Mouse (Mus musculus) neural tube, embryonic 13.5 days (tissue): ENCODE results near the gene Gcsh. TPM values are rescaled to one million over a fixed set of nuclear protein-coding genes. Genes with fewer than 3 reads are reported as not detected.

ENCODE experiments used
- ATAC-seq: fragments of 200-750 bp; cut with Nextera tagmentation; 2 replicates; pipeline ENCODE4 v1.8.0; 2017; ENCODE audit warnings: low read depth, mild to moderate bottlenecking, moderate TSS enrichment, moderate library complexity
- H3K27ac ChIP-seq: fragments of 300-500 bp; sonication (generic); replicated peaks from 2 replicates; pipeline ENCODE4 v1.5.1; 2015; ENCODE audit warnings: moderate library complexity, mild to moderate bottlenecking, inconsistent platforms
- H3K27me3 ChIP-seq: fragments of 300-500 bp; sonication (generic); 2 replicates; pipeline ENCODE4 v1.6.1; 2015; ENCODE audit warnings: mild to moderate bottlenecking, inconsistent platforms
- H3K36me3 ChIP-seq: fragments of 300-500 bp; sonication (generic); 2 replicates; pipeline ENCODE4 v1.6.1; 2015; ENCODE audit warnings: mild to moderate bottlenecking, inconsistent platforms
- H3K4me1 ChIP-seq: fragments of 300-500 bp; sonication (generic); replicated peaks from 2 replicates; pipeline ENCODE4 v1.6.1; 2015; ENCODE audit warnings: inconsistent platforms
- H3K4me2 ChIP-seq: fragments of 300-500 bp; sonication (generic); 2 replicates; pipeline ENCODE4 v1.6.1; 2015; ENCODE audit warnings: inconsistent platforms, mild to moderate bottlenecking, moderate library complexity
- H3K4me3 ChIP-seq: fragments of 300-500 bp; sonication (generic); 2 replicates; pipeline ENCODE4 v1.5.1; 2015; ENCODE audit warnings: mild to moderate bottlenecking, inconsistent platforms
- H3K9ac ChIP-seq: fragments of 300-500 bp; sonication (generic); 2 replicates; pipeline ENCODE4 v1.6.1; 2015; ENCODE audit warnings: moderate library complexity, mild to moderate bottlenecking, inconsistent platforms
- H3K9me3 ChIP-seq: fragments of 300-500 bp; sonication (generic); 2 replicates; pipeline ENCODE4 v1.6.1; 2016; ENCODE audit warnings: inconsistent platforms
- WGBS: fragments of 180-500 bp; shearing (Covaris S2); methylation state at CpG from one replicate; pipeline ENCODE4 v1.1.7; 2015; 5-methylcytosine and 5-hydroxymethylcytosine counted together
- polyA plus RNA-seq: library from polyadenylated mRNA; unstranded; fragments of >200 nt; fragmentation: Nextera tagmentation; extraction: Ambion mirVana; gene quantifications from 2 replicates; pipeline ENCODE4 v1.2.1, GENCODE M21; 2015

Gcsh gene
- polyA plus RNA-seq, 1 experiment from 2014 or later, result 114 TPM

GRCm38 (mm10) chr8:116942284-116943058, 50.9 kb downstream of the Gcsh start:
- WGBS, result 79% methylated on average over 12 of the region's 12 CpGs
- ATAC-seq, result 0 out of 2 replicates have a peak, but pooled peaks have one; percentile 18
- Histone ChIP-seq H3K4me2 (peak overlapping the region; percentile 96), H3K36me3 (no peaks in the 10 kb centered on the region), H3K9ac (no peak overlapping the region), H3K4me3 (no peak overlapping the region), H3K27ac (no peak overlapping the region), H3K9me3 (no peaks in the 10 kb centered on the region), H3K4me1 (peaks cover 26% of the 10 kb centered on the region), H3K27me3 (no peaks in the 10 kb centered on the region)

- H3K9ac ChIP-seq, result no peak overlapping the region
- no peak for ATAC-seq
- H3K36me3 ChIP-seq, result peaks cover 17% of the 10 kb centered on the region; the same call in 1 of the 2 replicates
These were observed 57.8 kb downstream of the Gcsh start for GRCm38 (mm10) chr8:116935506-116935905.

GRCm38 (mm10) chr8:116934976-116935375, 58.4 kb downstream of the Gcsh start:
- Histone ChIP-seq H3K4me3 (no peak overlapping the region), H3K27ac (no peak overlapping the region), H3K4me1 (no peaks in the 10 kb centered on the region), H3K9me3 (no peaks in the 10 kb centered on the region), H3K4me2 (no peak overlapping the region), H3K36me3 (peaks cover 17% of the 10 kb centered on the region; the same call in 1 of the 2 replicates), H3K9ac (no peak overlapping the region), H3K27me3 (no peaks in the 10 kb centered on the region)
- ATAC-seq, result no peak
- WGBS, result 93% methylated on average over 4 of the region's 4 CpGs

More at GRCm38 (mm10) chr8:116935506-116935905, 57.8 kb downstream of the Gcsh start:
- WGBS, result 52% methylated on average over 6 of the region's 6 CpGs
- Histone ChIP-seq H3K27ac (no peak overlapping the region), H3K9me3 (no peaks in the 10 kb centered on the region), H3K4me2 (no peak overlapping the region), H3K4me1 (no peaks in the 10 kb centered on the region), H3K4me3 (no peak overlapping the region), H3K27me3 (no peaks in the 10 kb centered on the region)

Other genes starting within 250 kb of the Gcsh start
- gene Cmc2, start 72.1 kb downstream of the Gcsh start, polyA plus RNA-seq, result 40.9 and 46.8 TPM in 2 replicates
- 10.2 and 12.5 TPM in 2 replicates for gene Cenpn, start 71.8 kb downstream of the Gcsh start, polyA plus RNA-seq
- 20.6 and 21.4 TPM in 2 replicates for gene Atmin, start 50.1 kb downstream of the Gcsh start, polyA plus RNA-seq
- gene 1700030J22Rik, start 14.6 kb downstream of the Gcsh start, polyA plus RNA-seq, result 4.9 and 6.5 TPM in 2 replicates
- gene Pkd1l2, start 88.9 kb upstream of the Gcsh start, polyA plus RNA-seq, result 0.10 TPM in 1 of 2 replicates, not detected in the other
- gene Bco1, start 102.3 kb upstream of the Gcsh start, polyA plus RNA-seq, result 0.29 and 0.54 TPM in 2 replicates
- gene Gan, start 164.6 kb upstream of the Gcsh start, polyA plus RNA-seq, result 2.4 and 2.6 TPM in 2 replicates